Mouse (Mus musculus) frontal cortex, postnatal 36 days (tissue): ENCODE measurements at regions not wholly inside any gene's neighbourhood (a gene's known extent, or its start where the extent isn't known, plus 50 kb on each side); places are given as distances from the start of the nearest gene placed in this dataset.

Experiments
- DNase-seq, 2 experiments: peaks; one replicate each; pipeline ENCODE4 v3.0.0; 2022; ENCODE audit warnings: low spot score in 2 of 2

- DNase-seq, result no peak
These were observed 178.4 kb upstream of the Elac2 start for GRCm38 (mm10) chr11:64800246-64801121.

GRCm38 (mm10) chr11:64801351-64801750 lies 177.5 kb upstream of the Elac2 start:
- no peak for DNase-seq

- no peak for DNase-seq
These were observed 173.3 kb upstream of the Elac2 start for GRCm38 (mm10) chr11:64805567-64805966.

GRCm38 (mm10) chr11:64812408-64812807 lies 166.4 kb upstream of the Elac2 start:
- DNase-seq, result no peak

- DNase-seq, result no peak
These were observed 149.4 kb upstream of the Elac2 start for GRCm38 (mm10) chr11:64829429-64829828.

GRCm38 (mm10) chr11:64832453-64832852 lies 146.4 kb upstream of the Elac2 start:
- DNase-seq, result no peak

- DNase-seq, result no peak
These were observed 145.1 kb upstream of the Elac2 start for GRCm38 (mm10) chr11:64833786-64834185.

GRCm38 (mm10) chr11:64836771-64837170 lies 142.1 kb upstream of the Elac2 start:
- DNase-seq, result no peak

- no peak for DNase-seq
These were observed 137.7 kb upstream of the Elac2 start for GRCm38 (mm10) chr11:64841092-64841491.

- DNase-seq, result no peak
These were observed 135.9 kb upstream of the Elac2 start for GRCm38 (mm10) chr11:64842775-64843530.

- no peak for DNase-seq
These were observed 132.2 kb upstream of the Elac2 start for GRCm38 (mm10) chr11:64846577-64847147.

GRCm38 (mm10) chr11:64859636-64860035 lies 119.2 kb upstream of the Elac2 start:
- DNase-seq, result no peak

- DNase-seq, result no peak
These were observed 98.2 kb upstream of the Elac2 start for GRCm38 (mm10) chr11:64880674-64881073.

GRCm38 (mm10) chr11:64884518-64884917 lies 94.3 kb upstream of the Elac2 start:
- no peak for DNase-seq

- DNase-seq, result peak in 1 of 2 experiments; percentile 1
These were observed 89.4 kb upstream of the Elac2 start for GRCm38 (mm10) chr11:64889335-64890020.

- peak in 1 of 2 experiments; percentile 5 for DNase-seq
These were observed 88.1 kb upstream of the Elac2 start for GRCm38 (mm10) chr11:64890776-64891175.

- no peak for DNase-seq
These were observed 82.9 kb upstream of the Elac2 start for GRCm38 (mm10) chr11:64895804-64896466.

- peak; percentile 74 to 85 for DNase-seq
These were observed 79.9 kb upstream of the Elac2 start for GRCm38 (mm10) chr11:64898758-64899586.

GRCm38 (mm10) chr11:64899587-64900278 lies 79.1 kb upstream of the Elac2 start:
- DNase-seq, result no peak

- no peak for DNase-seq
These were observed 62.1 kb upstream of the Elac2 start for GRCm38 (mm10) chr11:64916783-64917182.
